Mouse (Mus musculus) adrenal gland, postnatal 25 days (tissue): Measurements from ENCODE around the gene 4930544D05Rik. TPM values are rescaled to one million over a fixed set of nuclear protein-coding genes. Genes with fewer than 3 reads are reported as not detected.

ENCODE experiments used
- DNase-seq: peaks from one replicate; pipeline ENCODE4 v3.0.0; 2021; ENCODE audit warnings: mixed read lengths
- total RNA-seq: library from RNA; stranded (reverse); gene quantifications from 2 replicates; pipeline ENCODE4 v1.2.3, GENCODE M21; 2021

4930544D05Rik gene
- total RNA-seq, 1 experiment from 2014 or later: not detected

DNA sequence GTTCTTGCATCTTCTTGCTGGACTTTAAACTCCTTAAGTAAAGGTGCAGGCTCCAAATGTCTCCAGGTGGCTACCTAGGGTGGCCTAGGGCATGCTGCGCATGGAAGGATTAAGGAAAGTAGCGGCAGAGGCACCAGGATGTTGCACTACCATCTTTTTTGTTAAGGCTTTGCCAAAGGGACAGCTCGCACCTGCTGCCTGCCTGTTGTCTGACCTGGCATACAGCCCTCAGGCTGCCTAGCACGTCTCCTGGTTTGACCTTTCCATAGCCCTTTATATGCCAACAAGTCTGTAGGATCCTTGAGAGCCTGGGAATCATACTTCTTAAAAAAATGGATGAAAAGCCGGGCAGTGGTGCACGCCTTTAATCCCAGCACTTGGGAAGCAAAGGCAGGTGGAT is 27.4 kb downstream of the 4930544D05Rik start:
- no peak for DNase-seq

DNA sequence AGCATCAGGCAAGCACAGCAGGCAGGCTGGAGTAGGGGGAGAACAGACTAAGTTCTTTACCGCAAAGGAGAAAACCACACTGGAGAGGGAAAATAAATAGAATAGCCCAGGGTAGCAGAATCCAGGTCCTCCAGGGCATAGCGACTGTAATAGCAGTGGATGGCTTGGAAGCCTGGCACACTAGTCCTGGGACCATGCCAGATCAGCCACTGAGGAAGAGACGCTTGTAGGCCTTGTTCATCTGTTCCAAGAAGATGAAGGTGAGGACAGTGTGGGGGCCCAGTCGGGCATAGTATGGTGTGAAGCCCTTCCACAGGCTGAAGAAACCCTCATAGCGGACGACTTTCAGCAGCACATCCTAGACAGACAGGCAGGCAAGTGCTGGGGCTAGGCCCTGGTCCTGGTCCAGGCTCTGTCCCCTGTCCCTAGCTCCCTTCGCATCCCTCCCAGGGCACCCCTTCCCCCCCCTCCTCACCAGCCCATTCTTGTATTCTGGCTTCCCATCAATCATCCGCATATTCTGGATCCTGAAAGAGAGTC is 29.0 kb downstream of the 4930544D05Rik start:
- no peak for DNase-seq

DNA sequence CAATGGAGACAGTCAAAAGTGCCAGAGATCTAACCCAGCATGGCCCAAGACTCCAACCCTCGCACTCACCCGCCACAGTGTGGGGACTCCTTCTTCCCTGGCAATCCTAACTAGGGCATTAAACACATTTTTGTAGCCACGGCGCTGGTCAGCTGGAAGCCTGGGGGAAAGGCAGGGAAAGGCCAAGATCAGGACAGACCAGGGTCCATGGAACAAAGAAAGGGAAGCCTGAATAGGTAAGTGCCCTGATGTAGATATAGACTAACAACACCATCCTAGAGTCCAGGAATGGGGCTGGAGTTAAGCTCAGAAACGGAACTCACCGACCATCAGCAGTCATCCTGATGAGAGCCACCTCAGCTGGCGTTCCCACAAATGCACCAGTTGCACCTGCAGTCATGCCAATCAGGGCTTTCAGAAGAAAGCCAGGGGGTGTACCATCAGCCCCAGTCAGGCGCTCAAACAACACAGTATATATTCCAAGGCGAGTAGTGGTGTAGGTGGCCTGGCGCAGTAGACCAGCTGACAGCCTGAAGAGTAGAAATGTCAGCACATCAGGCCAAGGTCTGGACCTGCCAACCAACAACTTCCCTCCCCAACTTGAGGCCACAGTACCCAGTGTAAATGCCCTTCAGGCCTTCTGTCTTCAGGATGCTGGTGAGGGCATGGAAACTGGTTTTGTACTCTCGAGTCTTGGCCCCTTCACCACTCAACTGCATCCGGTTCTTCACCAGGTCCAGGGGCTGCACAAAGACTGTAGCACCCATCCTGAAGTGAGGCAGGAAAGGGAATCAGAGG is 30.0 kb downstream of the 4930544D05Rik start:
- no peak for DNase-seq

DNA sequence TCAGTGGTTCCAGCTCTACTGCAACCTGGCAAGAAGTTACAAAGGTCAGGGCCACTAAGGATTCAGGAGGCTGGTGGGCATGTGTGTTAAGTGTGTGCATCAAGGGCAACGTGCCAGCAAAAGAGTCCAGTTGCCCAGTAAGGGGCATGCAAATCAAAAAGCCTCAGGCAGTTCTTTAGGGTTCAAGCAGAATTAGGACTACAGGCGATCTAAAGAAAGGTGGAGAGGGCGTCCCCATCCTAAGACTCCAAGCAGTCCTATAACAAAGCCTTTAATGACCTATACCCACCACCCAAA is 30.6 kb downstream of the 4930544D05Rik start:
- no peak for DNase-seq

DNA sequence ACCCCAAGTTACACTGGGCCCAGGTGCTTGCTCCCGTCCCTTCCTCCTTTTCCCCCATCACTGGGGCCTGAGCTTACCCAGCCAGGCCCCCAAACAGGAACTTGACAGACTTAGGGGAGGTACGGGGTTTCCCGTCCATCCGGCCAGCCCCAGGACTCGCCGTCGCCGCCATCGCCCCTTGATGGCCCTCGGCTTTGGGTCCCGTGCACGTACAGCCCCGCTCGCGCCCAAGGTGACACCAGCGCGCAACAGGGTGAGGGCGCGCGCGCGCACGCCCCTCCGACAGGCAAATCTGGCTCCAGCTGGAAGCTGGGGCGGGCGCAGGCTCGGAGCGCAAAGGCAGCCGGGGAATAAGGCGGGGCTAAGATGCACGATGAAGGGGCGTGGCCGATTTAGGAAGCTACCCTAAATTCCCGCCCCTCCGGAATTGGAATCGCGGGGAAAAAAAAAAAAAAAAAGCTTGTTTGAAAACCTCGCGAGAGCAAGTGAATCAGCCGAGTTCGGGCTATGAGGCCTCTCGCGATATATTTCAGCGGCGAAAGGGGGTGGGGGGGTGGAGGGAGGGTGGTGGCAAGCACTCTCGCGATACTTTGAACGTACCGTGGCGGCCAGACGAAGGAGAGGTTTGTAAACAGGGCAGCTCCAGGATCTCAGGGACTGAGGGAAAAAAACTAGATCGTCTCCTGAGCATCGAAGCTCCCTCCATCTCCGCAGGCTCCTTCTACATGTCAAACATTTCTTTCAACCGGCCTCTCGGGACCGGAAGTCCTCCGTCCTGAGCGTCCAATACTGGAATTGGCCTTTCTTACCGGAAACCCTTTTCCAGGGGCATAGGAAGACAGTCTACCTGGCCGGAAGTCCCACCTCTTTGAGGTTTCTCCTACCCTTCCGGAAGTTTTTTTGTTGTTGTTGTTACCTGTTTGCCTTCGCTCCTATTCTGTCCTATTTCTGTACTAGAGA is 31.3 kb downstream of the 4930544D05Rik start, which contains the start of the genes Rnf167 and Slc25a11:
Rnf167 (plus strand) TSS at position 545 of the 960 bp plus-strand sequence.
Slc25a11 (minus strand) TSS at position 789 of the 960 bp plus-strand sequence.
- peak; percentile 93 for DNase-seq

DNA sequence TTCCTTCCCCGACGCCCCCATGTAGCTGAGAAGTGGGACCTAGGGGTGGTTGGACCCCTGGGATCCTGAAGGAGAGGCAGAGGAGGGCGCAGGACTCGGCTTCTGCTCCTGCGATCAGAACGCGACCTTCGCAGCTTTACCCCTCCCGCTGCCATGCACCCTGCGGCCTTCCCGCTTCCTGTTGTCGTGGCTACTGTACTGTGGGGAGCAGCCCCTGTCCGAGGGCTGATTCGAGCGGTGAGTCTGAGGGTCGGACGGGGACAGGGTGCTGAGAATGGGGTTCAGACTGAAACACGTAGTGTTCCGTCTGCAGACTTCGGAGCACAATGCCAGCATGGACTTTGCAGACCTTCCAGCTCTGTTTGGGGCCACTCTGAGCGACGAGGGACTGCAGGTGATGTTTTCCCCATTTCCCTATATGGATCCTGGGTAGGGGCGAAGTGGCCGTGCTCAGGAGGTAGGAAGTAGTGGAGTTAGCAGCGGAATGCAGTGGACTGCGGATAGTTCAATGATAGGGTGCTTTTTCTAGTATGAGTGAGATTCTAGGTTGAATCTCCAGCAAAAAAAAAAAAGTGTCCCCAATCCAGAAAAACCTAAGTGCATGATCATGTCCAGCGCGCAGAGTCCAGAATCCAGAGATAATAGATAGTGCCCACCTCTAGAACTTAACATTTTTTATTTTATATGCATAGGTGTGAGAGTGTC is 32.2 kb downstream of the 4930544D05Rik start:
- DNase-seq: no peak

DNA sequence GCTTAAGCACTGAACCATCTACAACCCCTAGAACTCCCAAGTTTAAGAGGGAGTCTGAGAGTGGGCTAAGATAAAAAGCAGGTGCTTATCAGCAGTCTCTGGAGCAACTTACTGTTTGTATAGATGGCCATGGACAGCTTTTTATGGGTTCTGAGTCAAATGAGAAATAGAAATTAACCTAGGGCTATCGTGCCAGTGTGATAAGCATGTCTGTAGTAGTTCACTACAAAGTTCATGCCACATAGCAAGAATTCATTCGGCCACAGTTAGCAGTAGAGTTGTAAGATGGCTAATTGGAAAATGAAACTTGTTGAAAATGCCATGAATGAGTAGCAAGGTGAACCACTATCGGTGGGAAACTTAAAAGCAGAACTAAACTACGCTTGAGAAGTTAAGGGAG is 32.9 kb downstream of the 4930544D05Rik start:
- no peak for DNase-seq

DNA sequence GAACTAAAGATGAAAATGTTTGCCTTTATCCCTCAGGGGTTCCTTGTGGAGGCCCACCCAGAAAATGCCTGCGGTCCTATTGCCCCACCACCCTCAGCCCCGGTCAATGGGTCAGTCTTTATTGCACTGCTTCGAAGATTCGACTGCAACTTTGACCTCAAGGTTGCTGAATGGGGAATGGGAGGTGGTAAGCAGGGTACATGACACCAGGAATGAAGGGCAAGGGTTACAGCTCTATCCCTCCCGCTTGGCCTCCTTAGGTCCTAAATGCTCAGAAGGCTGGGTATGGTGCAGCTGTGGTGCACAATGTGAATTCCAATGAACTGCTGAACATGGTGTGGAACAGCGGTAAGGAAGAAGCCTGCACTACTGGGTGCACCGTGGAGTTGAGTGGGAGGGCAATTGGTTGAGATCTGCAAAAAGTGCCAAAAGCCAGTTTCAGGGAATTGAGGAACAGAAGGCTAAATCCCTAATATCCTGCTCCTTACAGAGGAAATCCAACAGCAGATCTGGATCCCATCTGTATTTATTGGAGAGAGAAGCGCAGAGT is 33.6 kb downstream of the 4930544D05Rik start:
- DNase-seq: no peak

DNA sequence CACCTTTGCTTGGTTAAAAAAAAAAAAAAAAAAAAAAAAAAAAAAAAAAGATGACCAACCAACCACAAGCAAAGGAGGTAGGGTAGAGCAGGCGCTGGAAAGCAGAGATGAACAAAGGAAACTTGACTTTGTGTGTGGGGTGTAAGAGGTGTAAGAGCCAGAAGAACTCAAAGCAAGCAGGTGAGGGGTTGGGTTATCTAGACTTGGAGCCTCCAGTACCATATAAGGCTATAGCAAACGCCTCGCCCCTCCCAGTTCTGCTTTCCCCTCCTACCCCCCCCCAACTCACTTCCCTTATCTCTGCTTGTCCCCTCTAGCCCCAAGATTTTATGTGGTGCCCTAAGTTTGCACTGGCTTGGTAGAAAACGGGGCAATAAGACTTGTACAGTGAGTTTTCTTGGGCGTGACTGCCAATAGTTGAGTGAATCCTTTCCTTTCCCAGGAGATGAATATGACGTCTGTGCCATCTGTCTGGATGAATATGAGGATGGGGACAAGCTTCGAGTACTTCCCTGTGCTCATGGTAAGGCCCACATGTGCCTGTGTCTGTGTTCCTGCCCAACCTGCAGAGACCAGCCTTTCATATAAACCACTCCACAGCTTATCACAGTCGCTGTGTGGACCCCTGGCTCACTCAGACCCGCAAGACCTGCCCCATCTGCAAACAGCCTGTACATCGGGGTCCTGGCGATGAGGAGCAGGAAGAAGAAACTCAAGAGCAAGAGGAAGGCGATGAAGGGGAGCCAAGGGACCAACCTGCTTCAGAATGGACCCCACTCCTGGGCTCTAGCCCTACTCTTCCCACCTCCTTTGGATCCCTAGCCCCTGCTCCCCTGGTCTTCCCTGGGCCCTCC is 34.9 kb downstream of the 4930544D05Rik start:
- DNase-seq: no peak

DNA sequence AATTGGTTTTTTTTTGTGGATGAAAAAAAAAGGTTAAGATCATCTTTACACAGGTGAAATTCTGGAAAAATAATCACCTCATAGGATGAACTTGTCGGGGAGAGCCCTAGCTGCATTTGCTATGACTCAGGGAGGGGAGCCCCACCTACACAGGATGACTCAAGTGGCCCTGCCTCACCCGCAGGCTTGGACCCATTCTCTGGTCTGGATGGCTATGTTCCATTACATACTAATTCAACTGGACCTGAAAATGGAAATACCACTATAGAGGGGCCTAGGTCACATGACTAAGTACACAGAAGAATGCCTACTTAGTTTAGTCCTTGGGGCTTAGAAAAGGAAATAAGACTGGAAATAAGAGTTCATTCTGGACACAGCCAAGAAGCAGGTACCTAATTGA is 35.7 kb downstream of the 4930544D05Rik start:
- peak; percentile 57 for DNase-seq

DNA sequence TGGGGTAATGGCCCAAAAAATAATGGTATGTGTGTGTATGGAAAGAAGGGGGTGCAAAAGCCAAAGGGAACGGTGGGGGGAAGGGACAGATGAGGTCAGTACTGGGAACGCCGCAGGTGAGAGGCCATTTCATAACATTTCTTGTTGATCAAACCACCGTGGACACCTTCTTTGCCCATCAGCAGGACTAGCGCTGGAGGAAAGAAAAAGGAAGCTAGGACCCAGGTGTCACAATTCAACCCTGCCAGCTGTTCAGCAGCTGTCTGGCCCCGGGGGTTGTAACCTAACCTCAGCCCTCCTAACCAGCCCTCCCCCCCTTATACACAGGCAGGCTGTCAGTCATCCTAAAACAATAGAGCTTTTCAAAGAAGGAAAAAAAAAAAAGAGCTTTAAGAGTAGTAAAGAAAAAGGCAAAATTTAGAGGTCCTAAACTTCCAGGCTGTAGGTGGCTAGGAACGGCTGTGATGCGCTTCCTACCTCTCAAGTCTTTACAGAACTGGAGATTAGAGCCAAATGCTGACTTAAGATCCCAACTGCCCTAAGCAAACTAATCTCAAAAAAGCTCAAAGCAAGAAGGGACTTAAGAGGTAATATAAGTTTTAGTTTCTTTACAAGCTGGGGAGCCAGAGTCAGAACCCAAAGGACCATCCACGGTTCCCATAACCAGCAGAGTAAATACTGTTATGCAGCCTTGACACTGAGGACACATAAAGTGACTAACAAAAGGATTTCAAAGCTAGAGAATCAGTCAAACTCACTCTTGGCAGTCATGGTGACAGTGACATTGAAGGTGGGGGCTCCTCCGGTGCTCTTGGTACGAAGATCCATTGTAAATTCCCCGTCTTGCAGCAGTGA is 36.6 kb downstream of the 4930544D05Rik start:
- DNase-seq: no peak

DNA sequence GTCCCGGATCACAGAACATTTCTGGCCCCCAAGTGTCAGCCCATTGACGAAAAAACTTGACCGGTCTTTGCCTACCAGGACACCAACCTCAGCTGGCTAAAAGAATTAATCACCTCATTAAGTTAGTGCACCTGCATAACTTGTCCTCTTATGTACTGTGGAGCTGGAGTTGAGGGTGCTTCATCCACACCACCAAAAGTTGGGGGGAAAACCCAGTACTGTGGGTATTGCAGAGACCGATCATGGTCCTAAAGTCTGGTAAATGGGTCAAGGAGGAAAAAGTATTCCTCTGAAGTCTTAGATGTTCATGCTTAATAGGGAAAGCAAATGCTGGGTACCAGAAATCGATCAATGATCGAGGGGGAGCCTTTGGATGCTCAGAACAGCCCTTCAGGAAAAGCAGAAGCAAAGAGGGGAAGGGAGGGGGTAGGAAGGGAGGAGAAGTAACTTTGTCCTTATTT is 37.3 kb downstream of the 4930544D05Rik start:
- DNase-seq: no peak

DNA sequence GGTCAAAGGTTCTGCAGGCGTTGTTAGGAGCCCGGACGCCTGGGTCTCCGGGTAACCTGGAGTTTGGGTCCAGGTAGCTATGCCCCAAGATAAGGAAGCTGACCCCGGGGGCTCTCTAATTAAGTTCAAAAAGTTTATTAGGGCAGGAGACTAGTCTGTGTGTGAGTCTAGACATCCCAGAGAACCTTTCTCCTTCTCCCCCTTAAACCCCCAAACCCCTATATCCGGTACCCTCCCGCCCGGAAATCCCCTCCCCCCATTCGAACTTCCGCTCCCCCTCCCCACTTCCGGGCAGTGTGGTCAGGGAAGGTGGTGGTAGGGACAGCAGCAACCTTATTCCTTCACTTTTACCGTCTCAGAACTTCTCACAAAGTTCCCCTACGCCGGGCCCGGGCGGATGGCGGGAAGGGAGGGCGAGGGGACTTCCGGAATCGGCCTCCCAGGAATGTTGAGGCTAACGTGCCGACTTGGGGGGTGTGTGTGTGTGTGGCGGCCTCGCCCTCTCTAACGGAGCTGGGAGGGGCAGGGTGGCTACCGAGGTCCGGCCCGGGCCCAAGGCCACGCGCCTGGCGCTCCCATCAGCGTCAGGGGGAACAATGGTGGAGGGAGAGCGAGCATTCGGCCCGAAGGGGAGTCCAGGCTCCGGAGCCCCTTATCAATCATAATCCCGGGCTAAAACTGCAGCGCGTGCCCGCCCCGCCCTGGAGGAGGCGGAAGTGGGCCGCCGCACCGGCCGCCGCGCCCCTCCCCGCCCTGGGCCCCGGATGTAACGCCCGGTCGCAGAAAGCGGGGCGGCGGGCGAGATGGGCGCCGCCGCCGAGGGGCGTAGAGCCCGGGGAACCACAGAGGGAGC is 37.9 kb downstream of the 4930544D05Rik start:
- peak; percentile 77 for DNase-seq

DNA sequence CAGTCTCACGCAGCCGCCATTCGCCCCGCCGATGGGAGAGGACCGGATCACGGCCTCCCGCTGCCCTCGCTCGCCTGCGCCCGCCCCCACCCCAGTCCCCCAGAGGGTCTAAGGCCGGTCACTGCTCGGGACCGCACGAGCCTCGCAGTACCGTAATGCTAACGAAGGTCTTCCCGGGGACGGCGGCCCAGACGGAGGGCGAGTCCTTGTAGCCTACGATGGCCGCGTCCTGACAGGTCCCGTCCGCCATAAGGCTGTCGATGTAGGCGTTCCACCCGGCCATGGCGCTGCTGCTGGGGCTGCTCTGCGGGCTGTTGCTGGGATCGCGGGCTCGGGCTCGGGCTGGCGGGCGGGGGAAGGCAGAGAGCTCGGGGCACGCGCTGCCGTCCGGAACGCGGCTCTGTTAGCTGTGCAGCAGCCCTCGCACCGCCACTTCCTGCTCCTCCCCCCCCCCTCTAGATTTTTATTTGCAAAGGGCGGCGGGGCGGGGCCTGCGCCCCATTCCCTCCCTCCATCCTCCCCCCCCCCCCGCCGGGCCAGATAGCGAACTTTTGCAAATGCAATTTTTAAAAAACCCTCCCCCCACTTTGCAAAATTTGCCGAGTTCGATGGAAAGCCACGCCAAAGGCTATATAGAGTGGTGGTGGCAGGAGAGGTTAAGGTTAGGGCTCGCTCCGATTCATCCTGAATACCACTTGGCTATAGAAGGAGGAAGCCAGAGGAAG is 38.7 kb downstream of the 4930544D05Rik start, which contains the start of gene Pfn1:
Pfn1 (minus strand) TSS at position 447 of the 725 bp plus-strand sequence.
- DNase-seq: peak; percentile 87

DNA sequence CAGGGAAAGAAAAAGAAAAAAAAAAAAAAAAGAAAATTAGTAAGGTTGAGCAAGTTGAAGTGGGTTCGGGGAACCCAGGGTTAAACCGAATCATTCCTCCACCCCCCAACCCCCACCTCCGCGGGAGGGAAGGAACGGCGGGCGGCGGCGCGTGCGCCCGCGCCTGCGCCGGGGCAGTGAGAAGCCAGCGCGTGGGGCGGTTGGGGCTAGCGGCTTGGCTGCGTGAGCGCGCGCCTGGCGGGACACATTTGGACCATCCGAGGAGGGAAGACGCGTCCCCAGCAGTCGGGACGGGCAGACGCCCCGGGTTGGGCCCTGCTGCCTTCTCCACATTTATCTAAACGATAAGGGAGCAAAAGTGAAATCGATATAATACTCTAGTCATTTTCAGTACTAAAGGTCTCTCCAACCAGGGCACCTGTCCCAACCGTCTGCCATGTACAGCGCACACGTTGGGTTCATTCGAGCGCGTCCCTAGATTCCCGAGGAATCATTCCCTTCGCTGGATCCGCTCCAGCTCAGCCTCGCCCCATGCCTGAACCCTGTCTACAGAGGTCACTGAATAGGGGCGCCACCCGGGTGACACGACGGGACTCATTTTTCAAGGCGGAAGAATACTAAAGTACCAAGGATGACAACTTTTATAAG is 39.4 kb downstream of the 4930544D05Rik start:
- DNase-seq: peak; percentile 88

DNA sequence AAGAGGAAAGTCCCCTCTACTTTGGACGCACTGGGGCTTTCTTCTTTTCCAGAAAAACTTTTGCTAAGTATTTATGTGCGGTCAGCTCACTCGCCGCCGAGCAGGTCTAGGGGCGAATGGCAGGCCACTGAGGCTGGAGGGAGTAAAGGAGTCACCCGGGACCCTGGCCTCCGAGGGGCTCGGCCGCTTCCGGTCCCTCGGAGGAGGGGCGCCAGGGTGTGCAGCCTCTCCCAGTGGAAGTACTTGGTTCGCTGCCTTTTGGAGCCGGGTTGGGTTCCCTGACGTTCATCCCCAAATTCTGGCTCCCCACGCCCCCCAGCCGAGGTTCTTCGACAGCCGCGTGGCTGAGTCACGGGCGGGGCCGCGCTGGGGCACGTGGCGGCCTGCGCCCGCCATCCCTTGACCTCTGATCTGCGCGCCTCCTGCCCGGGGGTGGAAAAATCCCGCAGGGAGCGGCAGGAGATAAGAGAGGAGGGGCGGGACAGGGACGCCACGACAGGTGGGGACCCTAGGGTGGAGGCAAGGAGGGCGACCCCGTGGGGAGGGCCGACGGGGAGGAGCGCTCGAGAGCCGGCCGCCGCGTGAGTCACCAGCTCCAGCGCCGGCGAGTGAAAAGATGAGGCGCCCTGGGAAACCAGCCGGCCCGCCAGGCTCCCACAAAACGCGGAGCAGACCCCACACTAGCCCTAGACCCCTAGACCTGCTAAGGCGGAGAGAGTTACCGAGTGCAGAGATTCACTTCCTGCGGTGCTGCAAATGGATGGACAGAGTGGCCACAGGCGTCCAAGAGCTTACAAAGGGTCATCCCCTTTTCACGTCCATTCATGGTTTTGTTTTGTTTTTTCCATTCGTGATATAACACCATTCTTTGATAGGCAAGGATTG is 40.2 kb downstream of the 4930544D05Rik start:
- peak; percentile 70 for DNase-seq
